Mouse (Mus musculus) CD4-positive helper T cell, adult 2 months (primary cell): ENCODE results near the gene Gpr3.

ENCODE experiments used
- DNase-seq: peaks from one replicate; pipeline ENCODE4 v3.0.0-alpha.2; 2012; ENCODE audit warnings: low read depth, missing footprints, low spot score

The Gpr3 gene

DNA sequence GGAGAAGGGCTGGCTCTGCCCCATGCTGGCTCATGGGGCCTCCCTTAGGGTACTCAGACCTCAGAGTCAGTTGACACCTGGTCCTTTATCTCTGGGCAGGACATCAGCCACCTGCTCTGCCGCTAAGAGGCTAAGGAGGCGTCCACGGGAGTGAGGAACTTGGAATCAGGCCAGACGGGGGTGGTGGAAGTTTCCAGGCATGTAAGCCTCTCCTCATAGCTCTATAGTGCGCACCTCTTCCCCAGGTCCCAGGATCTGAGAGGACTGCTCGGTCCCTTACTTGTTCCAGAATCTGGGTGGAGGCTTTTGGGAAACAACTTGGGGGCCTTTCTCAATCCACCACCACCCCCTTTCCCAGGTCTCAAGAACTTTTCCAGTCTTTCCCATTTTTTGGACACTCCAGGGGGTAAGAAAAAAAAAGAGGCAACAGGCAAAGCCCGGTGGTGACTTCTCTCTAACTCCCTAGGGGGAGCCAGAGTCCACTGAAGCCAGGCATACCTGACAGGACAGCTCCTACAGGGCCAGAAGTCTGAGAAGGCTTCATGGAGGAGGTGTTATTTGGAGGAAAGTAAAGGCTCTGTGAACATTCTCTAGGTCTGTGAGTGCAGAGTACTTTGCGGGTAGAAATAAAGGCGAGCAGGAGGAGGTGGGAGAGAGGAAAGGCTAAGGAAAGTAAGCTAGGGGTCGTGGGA, 21.1 kb upstream of the Gpr3 start:
- peak; percentile 52 for DNase-seq

DNA sequence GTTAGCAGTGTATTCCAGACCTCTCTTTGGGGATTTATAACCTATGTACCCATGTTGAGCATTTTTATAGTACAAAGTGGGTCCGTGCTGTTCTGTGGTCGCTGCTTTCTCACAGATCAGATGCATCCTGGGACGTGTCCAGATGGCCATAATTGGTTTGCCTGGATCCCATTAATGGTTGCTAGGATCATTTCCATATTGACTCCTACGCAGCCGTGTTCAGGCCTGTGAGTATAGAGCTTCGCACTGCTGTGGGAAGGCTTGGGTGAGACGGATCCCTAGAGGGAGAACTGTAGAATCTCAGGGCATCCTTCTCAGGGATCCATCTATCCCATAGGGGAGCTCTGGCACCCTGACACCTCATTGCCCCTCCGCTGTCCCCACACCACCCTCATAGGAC, 17.2 kb upstream of the Gpr3 start:
- DNase-seq = no peak

DNA sequence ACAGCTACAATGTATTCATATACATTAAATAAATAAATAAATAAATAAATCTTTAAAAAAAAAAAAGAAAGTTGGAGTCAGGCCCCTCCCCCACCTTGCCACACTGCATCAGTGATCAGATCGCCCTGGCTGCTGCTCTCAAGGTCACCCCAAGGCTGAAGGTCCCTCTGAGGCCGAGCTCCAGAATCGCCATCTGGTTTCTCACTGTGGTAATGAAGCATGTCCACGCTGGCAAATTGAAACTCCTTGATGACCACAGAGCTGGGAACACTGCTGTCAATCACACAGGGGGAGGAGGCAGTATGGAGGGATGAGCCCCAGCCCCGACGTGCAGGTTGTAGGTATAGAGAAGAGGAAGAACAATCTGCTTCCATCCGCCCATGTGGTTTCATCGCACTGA, 15.3 kb upstream of the Gpr3 start:
- DNase-seq = no peak

DNA sequence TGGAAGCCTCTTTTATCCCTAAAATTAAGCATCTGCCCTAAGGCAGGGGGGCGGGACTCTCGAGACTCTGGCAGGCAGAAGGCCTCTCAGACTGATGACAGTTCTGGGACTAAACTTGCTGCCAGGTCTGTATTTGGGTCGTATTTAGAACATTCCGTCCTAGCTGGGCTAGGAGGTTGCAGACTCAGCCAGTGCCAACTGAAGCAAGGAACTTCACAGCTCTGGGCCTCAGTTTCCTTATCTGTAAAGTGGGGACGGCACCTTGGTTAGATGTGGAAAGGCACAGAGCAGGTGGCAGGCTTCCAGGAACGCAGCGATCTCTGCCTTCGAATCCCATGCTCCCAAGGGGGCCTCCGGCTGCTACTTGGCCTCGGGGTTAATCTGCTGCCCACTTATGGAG, 13.7 kb upstream of the Gpr3 start:
- no peak for DNase-seq

DNA sequence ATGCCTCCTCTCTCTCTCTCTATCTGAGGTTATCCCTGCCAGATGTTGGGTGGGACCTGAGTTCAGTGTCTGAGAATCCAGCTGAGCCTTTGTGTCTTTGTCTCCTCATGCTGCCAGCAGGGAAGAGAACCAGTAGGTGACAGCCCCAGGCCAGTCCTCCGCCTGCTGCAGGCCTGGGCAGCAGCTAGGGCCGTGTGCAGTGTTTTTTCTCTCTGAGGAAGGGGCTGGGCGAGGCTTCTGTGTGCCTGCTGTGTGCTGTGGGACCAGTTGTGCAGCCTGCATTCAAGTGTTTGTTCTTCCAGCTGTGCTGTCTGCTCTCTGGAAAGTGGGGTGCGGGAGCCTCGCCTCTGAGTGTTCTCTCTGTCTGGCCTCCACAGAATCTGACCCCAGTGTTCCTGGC, 11.5 kb upstream of the Gpr3 start:
- no peak for DNase-seq

DNA sequence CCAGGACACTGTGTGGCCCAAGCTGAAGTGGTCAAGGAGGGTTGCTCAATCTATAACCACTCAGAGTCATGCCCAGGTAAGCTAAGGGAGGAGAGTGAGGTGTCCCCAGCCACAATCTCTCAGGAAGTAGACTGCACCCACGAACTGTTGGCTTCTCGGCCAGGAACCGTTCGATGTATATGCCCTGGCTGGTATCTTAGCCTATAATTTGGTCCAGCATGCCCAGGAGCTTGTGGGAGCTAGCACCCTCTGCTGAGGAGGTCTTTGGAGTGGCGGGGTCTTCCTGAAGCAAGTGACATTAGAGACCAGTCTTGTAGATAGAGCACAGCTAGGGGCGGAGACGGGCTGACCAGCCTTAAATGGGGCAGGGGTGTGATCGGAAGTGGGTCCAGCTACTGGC, 9.4 kb upstream of the Gpr3 start:
- no peak for DNase-seq

DNA sequence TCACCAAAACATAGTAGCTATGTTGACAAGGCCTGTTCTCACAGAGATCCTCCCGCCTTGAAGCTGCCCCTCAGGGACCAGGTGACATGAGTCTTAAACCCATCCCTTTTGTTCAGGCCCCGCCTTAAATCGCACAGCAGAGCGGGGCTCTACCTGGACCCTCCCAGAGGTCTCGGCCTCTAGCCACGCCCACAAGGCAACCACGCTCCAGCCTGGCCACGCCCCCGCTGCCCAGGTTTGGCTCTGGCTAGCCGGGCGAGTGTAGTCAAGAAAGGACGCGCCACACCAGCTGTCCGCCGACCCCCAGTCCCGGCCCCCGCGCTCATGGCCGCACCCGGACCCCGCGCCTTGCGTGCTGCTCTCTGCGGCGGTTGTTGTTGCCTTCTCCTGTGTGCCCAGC, 8.3 kb upstream of the Gpr3 start:
- no peak for DNase-seq

DNA sequence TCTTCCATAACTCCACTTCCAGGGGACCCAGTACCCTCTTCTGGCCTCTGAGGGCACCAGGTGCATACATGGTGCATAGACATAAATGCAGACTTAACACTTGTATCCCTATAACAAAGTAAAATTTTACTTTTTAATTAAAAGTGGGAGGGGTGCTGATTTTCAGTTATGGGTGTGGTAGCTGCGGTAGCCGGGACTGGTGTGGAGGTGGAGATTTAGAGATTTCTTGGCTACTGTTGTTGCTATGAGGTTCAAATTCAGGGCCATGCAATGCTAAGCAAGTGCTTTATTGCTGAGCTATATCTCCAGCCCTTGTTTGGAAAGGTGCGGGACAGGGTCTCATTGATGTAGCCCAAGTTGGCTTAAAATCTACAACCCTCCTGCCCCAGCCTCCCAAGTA, 6.4 kb upstream of the Gpr3 start:
- no peak for DNase-seq

DNA sequence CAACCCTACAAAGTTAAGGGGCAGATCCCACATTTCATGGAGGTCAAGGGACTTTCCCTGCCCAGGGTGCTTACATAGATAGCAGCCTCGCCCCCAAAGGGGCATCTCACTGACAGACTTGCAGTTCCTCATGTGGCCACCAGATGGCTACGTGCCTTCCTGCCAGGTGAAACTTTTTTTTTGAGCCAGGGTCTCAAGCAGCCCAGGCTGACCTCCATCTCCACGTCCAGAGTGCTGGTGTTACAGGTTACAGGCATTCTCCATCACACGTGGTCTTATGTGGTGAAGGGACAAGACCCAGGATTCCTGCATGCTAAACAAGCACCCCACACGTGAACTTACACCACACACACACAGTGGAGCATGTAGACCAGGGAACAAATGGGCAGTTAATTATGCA, 5.3 kb upstream of the Gpr3 start:
- peak; percentile 69 for DNase-seq

DNA sequence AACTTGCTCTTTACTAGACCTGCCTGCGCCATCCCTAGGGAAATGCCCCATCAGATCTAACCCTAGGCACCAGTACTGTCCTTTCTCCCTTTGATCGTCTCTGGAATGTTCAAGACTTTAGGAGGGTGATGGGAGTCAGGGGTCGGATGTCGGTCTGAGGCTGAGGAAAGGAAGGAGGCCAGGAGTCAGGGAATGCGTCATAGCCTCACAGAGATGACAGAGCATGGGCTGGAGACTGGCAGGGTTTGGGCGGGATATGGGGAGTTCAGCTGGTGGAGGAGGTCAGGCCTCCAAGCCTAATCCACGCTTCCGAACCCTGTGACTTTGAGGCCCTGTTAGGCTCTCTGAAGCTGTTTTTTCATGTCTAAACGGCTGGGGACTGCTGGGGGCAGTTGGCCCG, 1.3 kb upstream of the Gpr3 start:
- DNase-seq = no peak

DNA sequence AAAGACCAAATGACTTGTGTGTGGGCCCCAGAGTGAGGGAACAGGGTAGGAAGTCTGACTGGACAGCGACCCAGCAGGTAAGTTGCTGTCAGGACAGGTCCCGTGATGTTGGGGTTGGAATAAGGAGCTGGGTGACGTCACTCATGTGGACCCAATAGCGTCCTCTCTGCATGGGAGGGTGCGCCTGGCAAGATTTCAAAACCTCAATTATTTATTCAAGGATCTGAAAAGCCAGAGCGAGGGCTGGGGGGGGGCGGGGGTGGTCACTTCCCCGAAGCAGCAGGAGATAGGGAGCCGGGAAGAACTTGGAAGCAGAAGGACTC, 893 bp upstream of the Gpr3 start:
- DNase-seq = no peak

DNA sequence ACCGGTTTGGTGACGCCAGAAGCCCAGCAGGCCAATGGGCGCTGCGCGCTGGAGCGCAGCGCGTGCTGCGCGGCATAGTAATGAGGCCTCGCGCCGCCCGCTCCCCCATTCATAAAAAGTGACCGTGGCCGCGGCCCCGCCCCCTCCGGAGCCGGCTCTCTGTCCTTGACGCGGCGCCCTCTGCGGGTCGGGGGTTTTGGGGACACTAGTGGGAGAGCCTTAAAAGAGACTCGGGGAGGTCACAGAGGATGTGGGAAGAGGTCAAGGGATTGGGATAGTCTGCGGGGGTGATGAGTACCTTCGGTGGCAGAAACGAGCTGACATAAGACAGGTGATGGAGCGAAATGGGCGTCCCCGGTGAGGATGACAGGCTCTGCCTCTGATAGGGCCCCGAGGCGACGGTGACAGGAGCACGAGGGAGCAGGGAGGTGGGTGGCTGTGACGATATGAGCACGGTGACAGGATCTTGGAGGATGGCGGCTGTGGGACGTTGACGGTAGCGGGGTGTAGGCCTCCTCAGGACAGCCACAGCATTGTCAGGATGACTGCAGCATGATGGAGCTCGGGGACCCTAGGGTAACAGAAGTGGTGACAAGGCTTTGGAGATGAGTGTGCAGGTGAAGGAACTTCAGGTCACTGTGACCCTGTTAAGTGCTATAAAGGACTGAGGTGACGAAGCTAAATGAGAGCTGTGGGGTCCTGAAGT, 379 bp upstream of the Gpr3 start:
- DNase-seq = peak; percentile 85

DNA sequence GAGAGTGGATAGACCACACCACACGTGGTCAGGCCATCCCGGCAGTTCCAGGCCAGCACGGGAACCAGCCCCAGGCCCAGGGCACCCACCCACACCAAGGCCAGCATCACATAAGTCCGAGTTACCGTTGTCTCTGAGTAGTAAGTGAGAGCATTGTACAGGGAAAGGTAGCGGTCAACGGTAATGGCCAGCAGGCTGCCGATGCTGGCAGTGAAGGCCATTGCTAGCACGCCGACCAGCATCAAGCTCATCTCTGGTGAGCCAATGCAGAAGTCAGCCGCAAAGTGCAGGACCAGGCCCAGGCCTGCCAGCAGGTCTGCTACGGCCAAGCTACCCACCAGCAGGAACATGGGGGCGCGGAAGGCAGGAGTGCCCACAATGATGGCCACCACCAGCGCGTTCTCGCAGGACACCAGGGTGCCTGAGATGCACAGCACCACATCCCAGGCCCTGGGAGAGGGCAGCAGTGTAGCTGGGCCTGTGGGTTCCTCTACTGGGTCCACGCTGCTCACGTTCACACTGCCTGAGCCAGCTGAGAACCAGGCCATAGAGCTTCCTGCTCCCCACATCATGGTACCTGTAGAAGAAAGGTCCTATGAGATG, 1.4 kb downstream of the Gpr3 start:
- no peak for DNase-seq

DNA sequence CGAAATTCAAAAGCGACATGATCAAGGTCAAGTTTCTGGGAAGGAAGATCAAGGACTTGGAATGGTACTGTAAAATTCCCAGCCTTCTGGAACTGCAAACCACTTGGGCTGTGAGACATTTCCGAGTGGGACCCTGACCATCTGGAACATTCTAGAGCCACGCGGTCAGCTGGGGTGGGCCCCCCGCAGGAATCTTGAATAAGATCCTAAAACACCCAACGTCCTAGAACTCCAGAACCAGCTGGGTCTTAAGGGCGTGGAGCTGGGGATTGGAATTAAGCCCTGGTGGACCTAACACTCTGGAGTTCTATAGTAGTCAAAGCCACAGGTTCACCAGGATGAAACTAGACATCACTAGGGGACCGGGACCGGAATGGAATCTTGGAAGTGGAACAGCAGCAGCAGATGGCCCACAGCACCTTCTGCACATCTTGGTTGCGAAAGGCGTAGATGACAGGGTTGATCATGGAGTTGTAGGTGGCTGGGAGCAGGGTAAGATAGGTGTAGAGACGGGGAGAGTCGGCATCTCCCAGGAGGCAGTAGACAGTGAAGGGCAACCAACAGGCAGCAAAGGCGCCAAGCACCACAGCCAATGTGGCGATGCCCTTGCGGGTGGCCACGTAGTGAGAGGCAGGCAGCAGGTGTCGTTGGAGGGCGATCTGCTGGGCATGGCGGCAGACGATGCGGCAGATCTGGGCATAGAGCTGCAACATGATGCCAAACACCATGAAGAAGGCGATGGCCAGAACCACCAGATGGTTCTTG, 2.1 kb downstream of the Gpr3 start:
- no peak for DNase-seq

DNA sequence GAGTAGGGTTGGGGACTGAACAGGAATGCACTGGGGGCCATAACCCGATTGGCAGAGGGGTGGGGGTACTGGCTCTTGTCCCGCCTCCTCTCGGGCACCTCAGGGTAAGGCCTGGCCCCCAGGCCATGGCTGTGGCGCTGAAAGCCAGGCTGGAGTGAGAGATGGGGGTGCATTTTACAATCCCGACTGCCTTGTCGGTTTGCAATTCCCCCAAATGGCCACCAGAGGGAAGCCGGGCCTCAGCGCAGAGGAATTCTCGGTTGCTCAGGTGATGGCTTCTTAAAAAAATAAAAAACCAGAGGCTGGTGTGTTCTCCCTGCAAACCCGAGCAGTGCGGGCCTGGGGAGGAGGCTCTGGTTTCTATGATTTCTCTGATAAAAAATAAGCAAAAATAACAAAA, 3.0 kb downstream of the Gpr3 start:
- DNase-seq = peak; percentile 79

DNA sequence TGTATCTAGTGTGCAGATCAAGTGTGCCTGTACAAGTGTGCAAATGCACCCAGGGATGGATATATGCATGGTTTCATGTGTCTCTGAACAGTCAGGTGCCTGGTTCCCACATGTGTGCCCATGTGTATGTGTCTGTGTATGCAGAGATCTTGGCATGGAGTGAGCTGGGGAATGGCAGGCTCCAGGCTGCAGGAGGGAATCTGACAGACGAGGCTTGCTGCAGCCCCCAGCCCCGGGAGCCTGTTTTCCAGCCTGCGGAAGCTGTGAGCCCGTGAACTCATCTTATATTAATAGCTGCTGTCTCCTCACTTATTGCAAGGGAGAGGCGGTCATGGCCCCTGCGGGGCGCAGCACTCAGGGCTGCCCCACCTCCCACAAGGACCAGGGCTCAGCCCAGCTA, 8.0 kb downstream of the Gpr3 start:
- no peak for DNase-seq

DNA sequence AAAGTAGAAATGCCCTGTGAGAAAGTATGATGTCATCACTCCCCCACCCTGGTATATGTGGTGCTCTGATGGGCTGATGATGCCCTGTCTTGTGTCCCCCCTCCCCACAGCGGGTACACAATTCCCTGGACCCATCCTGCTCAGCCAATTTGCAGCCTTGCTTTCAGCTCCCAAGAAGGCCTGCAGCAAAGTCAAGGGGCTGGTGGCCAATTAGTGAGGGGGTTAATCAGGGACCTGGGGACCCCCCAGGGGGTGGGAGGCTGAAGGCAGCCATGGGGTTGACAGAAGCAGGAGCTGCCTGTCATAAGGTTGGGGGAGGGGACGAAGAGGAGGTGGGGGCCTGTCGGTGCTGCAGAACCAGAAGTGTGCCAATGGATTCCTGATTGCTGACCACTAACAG, 8.7 kb downstream of the Gpr3 start:
- no peak for DNase-seq

DNA sequence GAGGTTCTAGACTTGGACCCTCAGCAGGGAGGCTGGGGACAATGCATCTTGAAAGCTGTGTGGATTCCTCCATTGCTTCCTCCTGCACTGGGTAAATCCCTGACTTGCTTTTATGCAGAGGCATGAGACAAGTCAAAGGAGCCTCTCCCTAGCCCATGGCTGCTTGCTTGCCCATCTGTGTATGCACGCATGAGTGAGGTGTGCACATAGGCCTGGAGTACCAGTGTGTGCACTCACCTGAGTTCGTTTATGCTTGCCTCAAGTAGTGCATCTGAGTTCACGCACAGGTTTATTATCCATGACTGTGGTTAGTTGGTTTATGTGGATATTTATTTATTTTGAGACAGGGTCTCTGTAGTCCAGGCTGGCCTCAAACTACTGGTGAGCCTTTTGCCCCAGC, 10.1 kb downstream of the Gpr3 start:
- no peak for DNase-seq

DNA sequence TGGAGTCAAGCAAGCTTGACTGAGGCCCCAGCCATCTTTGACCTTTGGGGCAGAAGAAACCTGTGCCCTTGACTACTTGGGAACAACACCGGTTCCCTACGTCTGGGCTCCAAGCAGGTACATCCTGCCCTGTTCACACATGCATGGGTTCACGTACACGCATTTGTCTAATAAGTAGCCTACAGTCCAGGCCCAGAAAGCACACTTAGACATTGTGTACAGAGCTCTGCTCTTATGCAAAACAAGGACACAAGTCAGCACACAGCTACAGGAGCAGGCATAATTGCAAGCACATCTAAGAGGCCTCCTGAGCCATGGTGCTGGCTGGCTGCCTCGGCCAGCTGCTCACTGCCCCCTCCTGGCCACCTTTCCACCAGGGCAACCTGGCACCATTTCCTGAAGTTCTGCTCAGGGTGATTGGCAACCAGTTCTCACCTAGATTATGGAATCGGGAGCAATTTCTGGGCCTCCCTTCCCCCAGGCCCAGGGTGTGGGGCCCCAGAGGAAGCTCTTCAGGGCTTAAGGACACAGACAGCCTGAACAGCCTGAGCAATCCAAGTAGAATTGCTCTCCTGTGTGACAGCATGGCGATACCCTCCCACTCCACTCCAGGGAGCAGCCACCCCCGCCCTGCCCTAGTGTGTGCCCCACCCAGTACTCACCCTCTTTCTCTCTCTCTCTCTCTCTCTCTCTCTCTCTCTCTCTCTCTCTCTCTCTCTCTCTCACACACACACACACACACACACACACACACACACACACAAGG, 11.1 kb downstream of the Gpr3 start:
- peak; percentile 67 for DNase-seq

DNA sequence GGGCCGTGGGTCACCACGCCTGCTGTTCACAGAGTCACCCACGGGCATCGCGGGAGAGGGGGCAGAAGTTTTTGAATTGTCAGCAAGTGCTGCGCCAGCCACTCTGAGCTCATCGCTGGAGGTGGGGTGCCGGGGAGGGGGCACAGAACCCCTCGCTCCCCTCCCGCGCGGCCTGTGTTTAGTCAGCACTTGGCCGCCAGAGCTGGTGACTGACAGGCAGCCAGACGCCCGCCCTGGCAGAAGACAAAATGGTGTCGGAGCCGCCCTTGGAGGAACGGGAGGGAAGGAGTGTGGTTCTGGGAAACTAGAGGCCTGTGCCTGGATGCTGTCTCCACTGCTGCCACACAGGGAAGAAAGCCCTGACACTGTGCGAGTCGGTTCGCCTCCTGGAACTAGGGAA, 12.0 kb downstream of the Gpr3 start:
- DNase-seq = no peak

DNA sequence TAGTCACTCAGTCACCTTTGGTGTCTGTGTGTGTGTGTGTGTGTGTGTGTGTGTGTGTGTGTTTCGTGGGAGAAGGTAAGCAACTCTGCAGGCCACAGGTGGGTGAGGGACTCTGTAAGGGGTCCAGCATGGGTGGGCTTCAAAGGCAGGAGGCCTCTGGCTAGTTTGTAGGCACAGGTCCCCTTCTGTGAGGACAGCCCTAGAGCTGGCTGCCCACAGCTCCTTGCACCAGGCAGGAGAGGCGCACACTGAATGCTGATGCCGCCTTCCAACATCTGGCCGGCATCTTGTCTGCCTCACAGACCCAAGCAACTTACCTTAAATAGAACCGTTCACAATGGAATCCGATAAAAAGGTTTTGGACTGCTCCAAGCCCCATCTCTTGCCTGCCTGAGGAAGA, 12.6 kb downstream of the Gpr3 start:
- no peak for DNase-seq
